Mouse (Mus musculus): ENCODE measurements around the gene Ankmy1.

The Ankmy1 gene

GRCm38 (mm10) chr1:92911721-92912138 is 9.0 kb upstream of the Ankmy1 start:
- DNase-seq (ENCODE audit: low spot score): no peak

- DNase-seq (ENCODE audit: low spot score): peak; percentile 49
These were observed 8.4 kb upstream of the Ankmy1 start for GRCm38 (mm10) chr1:92910925-92911720.

DNA sequence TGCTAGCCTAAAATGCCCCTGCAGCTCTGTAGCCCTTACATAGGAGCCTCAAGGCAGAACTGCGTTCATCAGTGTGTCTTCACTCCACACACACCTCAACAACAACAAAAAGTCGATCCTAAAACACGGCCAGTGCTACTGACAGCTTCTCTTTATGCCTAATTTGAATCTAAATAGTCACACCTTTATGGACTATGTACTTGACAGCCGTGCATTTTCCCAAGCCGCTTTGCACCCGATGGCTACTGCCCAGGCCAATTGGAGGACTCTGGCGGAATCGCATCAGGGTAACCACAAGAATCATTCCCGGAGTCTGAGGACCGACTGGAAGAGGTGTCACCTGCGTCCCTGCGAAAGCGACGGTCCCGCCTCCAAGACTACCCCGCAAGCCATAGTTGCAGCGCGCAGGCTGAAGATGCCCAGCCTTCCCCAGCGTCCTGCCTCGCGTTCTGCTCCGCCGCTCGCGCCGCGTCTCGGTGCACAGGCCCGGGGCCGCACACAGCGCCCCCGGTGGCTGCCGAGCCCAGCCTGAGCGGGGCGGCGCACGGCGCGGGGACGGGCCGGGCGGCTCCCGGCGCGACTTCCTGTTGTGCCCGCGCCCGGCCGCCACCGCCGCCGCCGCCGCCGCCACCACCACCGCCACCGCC is 7.7 kb upstream of the Ankmy1 start, which contains the start of gene Rnpepl1:
Gene Rnpepl1, plus strand, starts transcription at position 545 of the 647 bp plus-strand sequence.
- DNase-seq (ENCODE audit: low spot score): peak; percentile 57

- no peak for DNase-seq (ENCODE audit: low spot score)
These were observed 6.4 kb upstream of the Ankmy1 start for GRCm38 (mm10) chr1:92909068-92909467.

DNA sequence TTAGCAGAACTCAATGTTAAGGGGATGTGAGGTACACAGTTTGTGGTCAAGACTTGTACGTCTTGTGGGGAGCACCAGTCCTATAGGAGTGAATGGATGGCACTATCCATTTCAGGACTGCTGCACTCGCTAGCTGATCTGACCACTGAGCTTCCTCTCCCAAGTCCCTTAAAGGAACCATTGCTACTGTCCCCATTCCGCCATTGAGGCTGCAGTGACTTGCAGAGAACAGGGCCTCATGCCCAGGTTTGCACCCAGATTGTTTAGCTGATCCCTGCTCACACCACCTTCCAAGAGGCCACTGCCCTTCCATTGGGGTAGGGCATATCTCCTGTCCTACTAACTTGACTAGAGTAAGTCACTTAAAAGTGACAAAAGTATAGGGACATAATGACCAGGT is 6.0 kb upstream of the Ankmy1 start:
- DNase-seq (ENCODE audit: low spot score): no peak

DNA sequence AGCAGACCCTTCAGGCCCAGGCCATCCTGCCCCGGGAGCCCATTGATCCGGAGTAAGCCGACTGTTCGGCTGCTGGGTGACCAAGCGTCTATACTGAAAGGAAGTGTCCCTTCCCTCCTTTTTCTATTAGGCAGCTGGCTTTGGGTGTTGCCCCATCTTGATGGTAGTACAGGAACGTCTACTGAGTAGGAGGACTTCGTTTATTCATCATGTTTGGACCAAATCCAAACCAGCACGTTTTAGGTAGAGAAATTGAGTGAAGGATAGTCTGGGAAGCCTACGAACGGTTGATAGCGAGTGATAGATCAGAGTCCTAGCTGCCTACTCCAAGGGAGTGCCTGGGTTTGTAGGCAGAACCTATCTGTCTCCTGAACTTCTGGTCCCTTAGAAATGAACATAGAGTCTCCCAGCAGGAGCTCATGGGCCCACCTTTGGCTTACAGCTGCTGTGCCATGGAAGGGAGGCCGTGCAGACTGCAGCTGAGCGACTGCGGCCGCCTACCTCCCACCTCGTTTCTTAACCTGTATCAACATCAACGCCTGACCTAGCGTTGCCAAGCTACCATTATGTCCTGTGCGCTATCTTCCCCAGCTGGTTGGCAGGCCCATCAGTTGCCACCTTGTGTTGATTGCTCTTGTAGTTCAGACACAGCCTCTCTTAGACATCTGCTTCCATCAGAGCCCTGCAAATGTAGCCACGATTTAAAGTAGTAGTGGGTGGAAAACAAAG is 5.1 kb upstream of the Ankmy1 start:
- DNase-seq (ENCODE audit: low spot score): no peak

DNA sequence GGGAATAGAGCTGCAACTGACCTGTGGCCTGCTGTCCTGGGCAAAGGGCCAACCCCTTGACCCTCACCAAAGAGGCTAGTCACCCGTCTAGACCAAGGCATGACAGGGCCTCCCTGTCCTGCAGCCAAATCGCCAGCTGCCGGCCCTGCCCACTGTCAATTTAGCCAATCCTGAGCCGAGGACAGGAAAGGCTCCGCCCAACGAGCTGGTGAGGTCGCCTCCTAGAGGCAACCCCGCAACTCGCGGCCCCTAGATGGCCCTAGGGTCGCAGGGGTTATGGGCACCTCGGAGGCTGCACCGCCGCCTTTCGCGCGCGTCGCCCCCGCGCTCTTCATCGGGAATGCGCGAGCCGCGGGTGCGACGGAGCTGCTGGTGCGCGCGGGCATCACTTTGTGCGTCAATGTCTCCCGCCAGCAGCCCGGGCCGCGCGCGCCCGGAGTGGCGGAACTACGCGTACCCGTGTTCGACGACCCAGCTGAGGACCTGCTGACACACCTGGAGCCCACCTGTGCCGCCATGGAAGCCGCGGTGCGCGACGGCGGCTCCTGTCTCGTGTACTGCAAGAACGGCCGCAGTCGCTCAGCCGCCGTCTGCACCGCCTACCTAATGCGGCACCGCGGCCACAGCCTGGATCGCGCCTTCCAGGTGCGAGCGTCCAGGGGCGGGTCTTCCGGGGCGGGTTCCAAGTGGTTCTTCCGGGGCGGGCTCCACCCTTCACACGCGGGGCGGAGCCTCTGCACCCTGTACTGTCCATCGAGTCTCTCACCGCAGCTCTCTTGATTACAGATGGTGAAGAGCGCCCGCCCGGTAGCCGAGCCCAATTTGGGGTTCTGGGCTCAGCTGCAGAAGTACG is 4.3 kb upstream of the Ankmy1 start, which contains the start of gene Dusp28:
Gene Dusp28, plus strand, starts transcription at position 203 of the 853 bp plus-strand sequence.
- DNase-seq (ENCODE audit: low spot score): peak; percentile 76

DNA sequence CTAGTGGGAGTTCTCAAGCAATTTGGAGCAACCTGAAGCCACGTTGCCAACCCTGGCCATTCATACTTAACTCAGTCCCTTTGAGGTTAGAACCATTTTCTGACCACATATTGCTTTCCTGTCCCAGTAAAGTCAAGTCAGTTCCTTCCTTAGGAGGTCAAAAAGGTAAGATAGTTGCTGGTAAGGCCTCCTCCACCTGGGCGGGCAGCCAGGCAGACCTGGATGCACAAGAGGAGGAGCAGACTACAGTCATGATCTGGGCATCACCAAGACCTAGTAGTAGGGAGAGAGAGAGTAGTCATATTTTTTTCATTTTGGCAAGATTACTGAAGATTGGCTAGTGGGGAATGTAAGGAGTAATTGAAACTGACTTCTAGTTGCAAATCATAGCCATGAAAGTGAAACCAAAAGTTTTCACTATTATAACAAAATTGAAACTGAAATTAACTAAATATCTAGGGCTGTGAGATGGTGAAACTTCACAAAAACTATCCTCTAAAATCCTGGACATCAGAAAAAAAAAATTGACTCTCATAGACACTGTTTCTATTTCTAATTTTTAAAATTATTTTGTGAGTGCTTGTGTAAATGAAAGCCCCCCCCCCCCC is 3.1 kb upstream of the Ankmy1 start:
- no peak for DNase-seq (ENCODE audit: low spot score)

- DNase-seq (ENCODE audit: low spot score): no peak
These were observed 921 bp upstream of the Ankmy1 start for GRCm38 (mm10) chr1:92903627-92904026.

DNA sequence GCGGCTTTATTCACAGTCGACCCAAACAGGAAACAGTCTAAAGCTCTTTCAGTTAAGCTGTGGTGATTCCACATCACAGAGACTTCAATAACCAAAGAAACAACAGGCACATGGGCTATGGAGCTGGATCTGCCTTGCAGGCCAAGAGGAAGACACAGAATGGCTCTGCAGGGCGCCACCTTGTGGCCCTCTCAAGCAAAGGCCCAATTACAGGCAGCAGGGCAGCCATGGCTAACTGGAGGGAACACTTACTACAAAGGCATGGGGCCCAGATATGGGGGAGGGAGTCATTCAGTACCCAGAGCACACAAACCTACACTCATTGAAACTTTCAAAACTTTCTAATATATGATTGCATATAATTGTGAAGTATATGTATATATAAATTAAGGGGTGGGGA is 7.6 kb downstream of the Ankmy1 start:
- DNase-seq (ENCODE audit: low spot score): peak; percentile 64

DNA sequence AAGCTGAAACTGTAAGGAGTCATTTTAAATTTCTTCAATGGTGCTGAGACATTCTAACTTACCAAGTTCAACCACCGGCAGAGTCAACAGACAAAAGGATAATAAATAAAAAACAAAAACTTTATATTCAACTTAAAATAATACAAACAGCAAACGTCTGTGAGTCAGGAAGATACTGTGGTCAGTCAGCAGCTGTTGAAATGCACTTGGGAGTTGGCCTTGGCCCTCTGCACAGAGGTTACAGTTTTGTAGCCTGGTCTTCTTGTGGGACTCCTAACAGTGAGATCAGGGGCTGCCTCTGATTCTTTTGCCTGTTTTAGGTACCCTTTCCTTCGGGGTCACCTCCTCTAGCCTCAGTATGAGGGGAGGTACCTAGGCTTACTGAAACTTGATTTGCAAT is 8.8 kb downstream of the Ankmy1 start:
- DNase-seq (ENCODE audit: low spot score): no peak

GRCm38 (mm10) chr1:92892791-92893190 is 9.9 kb downstream of the Ankmy1 start:
- no peak for DNase-seq (ENCODE audit: low spot score)

GRCm38 (mm10) chr1:92888901-92889655 is 13.6 kb downstream of the Ankmy1 start:
- DNase-seq (ENCODE audit: low spot score): no peak

- DNase-seq (ENCODE audit: low spot score): no peak
These were observed 20.7 kb downstream of the Ankmy1 start for GRCm38 (mm10) chr1:92881982-92882381.

DNA sequence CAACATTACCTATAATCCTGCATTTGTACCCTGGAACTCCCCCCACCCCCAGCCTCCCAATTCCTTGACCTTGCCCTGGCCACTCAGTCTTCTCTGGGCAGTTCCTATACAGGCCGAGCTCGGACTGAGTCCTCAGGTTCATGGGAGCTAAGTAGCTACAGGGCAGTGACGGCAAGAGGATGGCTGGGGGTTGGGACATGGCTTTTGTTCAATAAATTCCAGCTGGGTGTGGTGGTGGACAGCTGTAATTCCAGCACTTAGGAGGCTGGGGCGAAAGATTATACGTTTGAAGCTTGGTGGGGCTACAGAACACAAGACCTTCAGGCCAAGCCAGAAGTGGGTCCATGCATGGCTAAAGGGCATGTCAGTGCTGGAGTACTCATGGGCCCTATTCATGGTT is 22.6 kb downstream of the Ankmy1 start:
- no peak for DNase-seq (ENCODE audit: low spot score)

GRCm38 (mm10) chr1:92879266-92879665 is 23.4 kb downstream of the Ankmy1 start:
- no peak for DNase-seq (ENCODE audit: low spot score)

- no peak for DNase-seq (ENCODE audit: low spot score)
These were observed 24.5 kb downstream of the Ankmy1 start for GRCm38 (mm10) chr1:92878066-92878741.

DNA sequence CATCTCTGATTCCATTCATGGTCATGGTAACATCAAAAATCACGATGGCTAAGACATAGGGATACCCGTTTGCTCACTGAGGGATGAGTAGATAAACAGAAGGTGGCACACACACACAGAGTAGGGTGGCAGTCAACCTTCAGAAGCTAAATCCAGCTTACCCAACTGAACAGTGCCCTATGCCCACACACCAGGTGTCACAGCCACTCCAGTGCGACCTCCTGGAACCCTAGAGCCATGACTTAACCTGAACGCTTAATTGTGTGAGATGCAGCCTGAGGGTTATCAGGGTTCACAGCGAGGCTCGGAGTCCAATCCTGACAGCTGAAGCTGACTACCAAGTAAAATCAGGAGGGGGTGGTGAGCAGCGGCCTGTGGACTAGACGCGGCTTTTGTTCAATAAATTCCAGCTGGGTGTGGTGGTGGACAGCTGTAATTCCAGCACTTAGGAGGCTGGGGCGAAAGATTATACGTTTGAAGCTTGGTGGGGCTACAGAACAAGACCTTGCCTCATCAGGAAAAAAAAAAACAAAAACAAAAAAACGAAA is 25.2 kb downstream of the Ankmy1 start:
- no peak for DNase-seq (ENCODE audit: low spot score)

DNA sequence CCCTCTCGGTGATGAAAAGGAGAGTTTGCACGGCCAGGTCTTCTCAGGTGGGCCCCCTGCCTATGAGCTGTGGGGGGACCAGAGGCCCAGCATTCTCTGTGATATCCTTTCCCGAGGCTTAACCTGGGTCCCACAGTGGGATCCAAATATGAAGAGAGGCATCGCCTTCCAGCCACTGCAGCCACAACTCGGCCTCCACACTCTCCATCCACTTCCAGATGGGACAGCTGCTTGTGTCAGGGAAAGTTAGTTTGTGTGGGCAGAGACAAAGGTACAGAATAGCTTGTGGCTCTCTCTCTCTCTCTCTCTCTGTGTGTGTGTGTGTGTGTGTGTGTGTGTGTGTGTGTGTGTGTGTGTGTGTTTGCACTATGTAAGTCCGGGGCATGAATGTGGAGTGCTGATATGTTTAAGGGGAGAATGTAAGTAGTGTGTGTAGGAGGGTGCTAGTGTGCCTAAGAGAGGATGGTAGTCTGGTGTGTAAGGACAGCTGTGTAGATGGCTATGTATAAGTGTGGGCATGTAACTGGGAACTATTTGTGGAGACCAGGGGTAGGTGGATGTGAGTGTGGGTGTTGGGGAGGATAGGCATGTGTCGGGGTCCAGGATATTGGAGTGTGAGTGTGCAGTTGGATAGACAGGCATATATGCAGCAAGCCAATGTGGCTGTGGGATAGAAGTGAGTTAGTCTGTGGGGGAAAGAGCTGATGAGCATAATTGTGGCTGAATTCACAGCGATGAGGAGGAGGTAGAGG is 27.2 kb downstream of the Ankmy1 start:
- DNase-seq (ENCODE audit: low spot score): no peak
